Mouse (Mus musculus) C2C12 (cell line): ENCODE data around the gene Tdrd9. TPM values are rescaled to one million over a fixed set of nuclear protein-coding genes. Genes with fewer than 3 reads are reported as not detected.

Experiments used
- H3K27me3 ChIP-seq: one replicate; pipeline ENCODE4 v1.6.1; 2011; ENCODE audit not compliant: control insufficient read depth, insufficient read depth, insufficient read length
- H3K36me3 ChIP-seq: one replicate; pipeline ENCODE4 v1.6.1; 2011; ENCODE audit not compliant: control insufficient read depth, insufficient read depth
- H3K4me3 ChIP-seq: one replicate; pipeline ENCODE4 v1.5.1; 2011; ENCODE audit warnings: mild to moderate bottlenecking, control low read depth; ENCODE audit not compliant: poor library complexity, insufficient read depth, severe bottlenecking
- H3K79me2 ChIP-seq: one replicate; pipeline ENCODE4 v1.6.1; 2011; ENCODE audit not compliant: control insufficient read depth, insufficient read depth
- H3K79me3 ChIP-seq: one replicate; pipeline ENCODE4 v1.6.1; 2011; ENCODE audit warnings: low read depth, control low read depth
- H3ac ChIP-seq: one replicate; pipeline ENCODE3; 2011; ENCODE audit warnings: low read depth; ENCODE audit not compliant: control insufficient read depth, insufficient read length
- CEBPB ChIP-seq: IDR thresholded peaks from one replicate; pipeline ENCODE4 v1.6.1; 2011; ENCODE audit warnings: low read depth, mild to moderate bottlenecking, control low read depth, moderate library complexity
- CTCF ChIP-seq: IDR thresholded peaks from one replicate; pipeline ENCODE4 v1.5.1; 2011; ENCODE audit not compliant: control insufficient read depth, insufficient read depth, insufficient read length
- FOSL1 ChIP-seq: IDR thresholded peaks from one replicate; pipeline ENCODE4 v1.8.0; 2011; ENCODE audit warnings: mild to moderate bottlenecking, low read length; ENCODE audit not compliant: poor library complexity, insufficient read depth, severe bottlenecking
- MAX ChIP-seq: IDR thresholded peaks from one replicate; pipeline ENCODE4 v1.6.1; 2011; ENCODE audit warnings: mild to moderate bottlenecking, control low read depth
- MYOD1 ChIP-seq: IDR thresholded peaks from one replicate; pipeline ENCODE4 v1.6.1; 2011; ENCODE audit warnings: low read depth; ENCODE audit not compliant: control insufficient read depth, insufficient read length
- MYOG ChIP-seq: IDR thresholded peaks from one replicate; pipeline ENCODE4 v1.6.1; 2011; ENCODE audit not compliant: control insufficient read depth, insufficient read length; ENCODE audit errors: extremely low read depth
- USF1 ChIP-seq: IDR thresholded peaks from one replicate; pipeline ENCODE4 v1.6.1; 2011; ENCODE audit warnings: low read depth, mild to moderate bottlenecking, control low read depth, moderate library complexity
- polyA plus RNA-seq: library from polyadenylated mRNA; unstranded; fragments of >200 nt; fragmentation: generic; extraction: Trizol; gene quantifications from one replicate; pipeline ENCODE4 v1.2.1, GENCODE M21; 2012; ENCODE audit warnings: missing spikeins

Gene Tdrd9
- polyA plus RNA-seq, 1 experiment = 0.20 TPM

- TF ChIP-seq MYOD1 (no peak), FOSL1 (no peak)
- Histone ChIP-seq H3K4me3 (no peak overlapping the region), H3K36me3 (no peaks in the 10 kb centered on the region), H3K27me3 (no peaks in the 10 kb centered on the region), H3K79me3 (no peaks in the 10 kb centered on the region), H3K79me2 (no peaks in the 10 kb centered on the region), H3ac (no peak overlapping the region)
Observed at GRCm38 (mm10) chr12:112016346-112016745, 45.0 kb downstream of the Tdrd9 start.

- Histone ChIP-seq H3K27me3 (no peaks in the 10 kb centered on the region), H3K79me2 (no peaks in the 10 kb centered on the region), H3K36me3 (no peaks in the 10 kb centered on the region), H3K79me3 (no peaks in the 10 kb centered on the region), H3ac (no peak overlapping the region), H3K4me3 (no peak overlapping the region)
- no peak for TF ChIP-seq FOSL1
- TF ChIP-seq CTCF = no peak
- TF ChIP-seq MYOG = no peak
- no peak for TF ChIP-seq CEBPB
- TF ChIP-seq MYOD1 = no peak
- TF ChIP-seq MAX = no peak
- TF ChIP-seq USF1 = no peak
Observed at GRCm38 (mm10) chr12:112023306-112023705, 51.9 kb downstream of the Tdrd9 start.

- H3K4me3 ChIP-seq = no peak overlapping the region
- no peak overlapping the region for H3ac ChIP-seq
- no peaks in the 10 kb centered on the region for H3K36me3 ChIP-seq
- no peaks in the 10 kb centered on the region for H3K79me3 ChIP-seq
- TF ChIP-seq MAX (no peak), USF1 (no peak), FOSL1 (no peak), CEBPB (no peak), MYOG (no peak), MYOD1 (no peak), CTCF (no peak)
- H3K79me2 ChIP-seq = no peaks in the 10 kb centered on the region
- no peaks in the 10 kb centered on the region for H3K27me3 ChIP-seq
Observed at GRCm38 (mm10) chr12:112024581-112025310, 53.4 kb downstream of the Tdrd9 start.

GRCm38 (mm10) chr12:112025457-112025856, 54.1 kb downstream of the Tdrd9 start:
- Histone ChIP-seq H3K79me2 (no peaks in the 10 kb centered on the region), H3K27me3 (no peaks in the 10 kb centered on the region), H3K36me3 (no peaks in the 10 kb centered on the region), H3K79me3 (no peaks in the 10 kb centered on the region), H3ac (no peak overlapping the region), H3K4me3 (no peak overlapping the region)
- TF ChIP-seq MYOD1 (peak; percentile 85), CEBPB (no peak)

- no peaks in the 10 kb centered on the region for H3K79me2 ChIP-seq
- H3K4me3 ChIP-seq = no peak overlapping the region
- no peak overlapping the region for H3ac ChIP-seq
- no peaks in the 10 kb centered on the region for H3K36me3 ChIP-seq
- no peaks in the 10 kb centered on the region for H3K27me3 ChIP-seq
- H3K79me3 ChIP-seq = no peaks in the 10 kb centered on the region
- TF ChIP-seq MYOD1 = peak; percentile 74
- TF ChIP-seq CEBPB = no peak
Observed at GRCm38 (mm10) chr12:112025907-112026645, 54.7 kb downstream of the Tdrd9 start.

GRCm38 (mm10) chr12:112027408-112027807, 56.0 kb downstream of the Tdrd9 start:
- Histone ChIP-seq H3K79me2 (no peaks in the 10 kb centered on the region), H3ac (no peak overlapping the region), H3K4me3 (no peak overlapping the region), H3K79me3 (no peaks in the 10 kb centered on the region), H3K36me3 (no peaks in the 10 kb centered on the region), H3K27me3 (no peaks in the 10 kb centered on the region)
- TF ChIP-seq MYOG (no peak), FOSL1 (peak; percentile 11)
